Mouse (Mus musculus): ENCODE measurements around the gene Ofd1. TPM values are rescaled to one million over a fixed set of nuclear protein-coding genes. Genes with fewer than 3 reads are reported as not detected.
A peak's percentile ranks its signal among the peaks of the same experiment; 100 is the strongest.

The Ofd1 gene
- 1 to 10 TPM; 5.0 to 5.7 TPM for total RNA-seq (2021)
- long read RNA-seq, full-length matches to known transcripts = 8 of 10 reads
- long read RNA-seq, partial matches to known transcripts = 1 of 10 reads
- long read RNA-seq, other reads (novel, unspliced or antisense) = 1 of 10 reads

DNA sequence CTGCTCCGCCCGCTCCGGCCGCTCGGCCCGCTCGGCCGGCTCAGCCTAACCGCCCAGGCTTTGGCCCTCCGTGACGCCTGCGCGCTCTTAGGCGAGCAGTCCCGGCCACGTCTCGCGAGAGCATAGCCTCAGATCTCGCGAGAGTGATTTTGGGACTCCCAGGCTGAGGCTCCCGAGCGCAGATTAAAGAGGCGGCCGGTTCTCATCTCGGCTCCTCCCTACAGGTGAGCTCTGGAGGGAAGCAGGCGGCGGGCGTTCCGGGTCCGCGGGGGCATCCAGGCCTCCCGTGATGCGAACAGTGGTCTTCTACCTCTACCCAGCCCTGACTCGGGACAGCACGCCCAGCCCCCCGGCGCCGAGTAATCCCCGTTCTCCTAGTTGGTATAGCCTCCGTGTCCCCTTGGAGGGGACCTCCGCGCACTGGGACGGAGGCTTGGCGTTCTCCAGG, at the start of gene Ofd1:
Ofd1 (minus strand) TSS at position 89 of the 448 bp plus-strand sequence.
- peak; percentile 77 to 92 for DNase-seq (ENCODE audit: low spot score in 2 of 2)

DNA sequence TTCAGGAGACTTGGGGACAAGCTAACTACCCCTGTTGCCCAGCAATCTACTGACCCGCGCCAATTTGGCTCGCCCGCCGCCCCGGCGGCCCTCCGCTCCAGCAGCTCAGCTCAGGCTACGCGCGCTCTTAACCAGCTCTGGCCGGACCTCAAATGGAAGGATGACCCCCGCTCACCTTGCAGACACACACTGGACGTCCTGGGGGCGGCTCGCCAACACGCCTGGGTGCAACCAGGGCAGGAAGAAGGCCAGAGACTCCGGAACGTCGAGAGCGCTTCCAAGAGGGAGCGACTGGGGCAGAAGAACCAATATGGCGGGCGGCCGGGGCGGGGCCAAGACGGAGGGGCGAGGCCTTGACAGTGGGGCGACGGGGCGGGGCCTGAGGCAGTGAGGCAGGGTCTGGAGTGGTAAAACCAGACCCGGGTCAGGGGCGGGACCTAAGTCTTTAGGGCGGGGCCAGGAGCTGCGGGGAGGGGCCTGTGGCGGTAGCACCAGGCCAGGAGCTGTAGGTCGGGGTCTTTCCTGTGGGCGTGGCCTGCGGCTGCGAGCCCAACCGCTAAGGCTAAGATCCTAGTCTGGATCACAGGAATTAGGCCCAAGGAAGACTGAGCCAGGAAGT, 39.0 kb upstream of the Ofd1 start, which contains the start of gene Rab9:
Rab9 (minus strand) TSS at position 503 of the 619 bp plus-strand sequence.
- DNase-seq (ENCODE audit: low spot score in 2 of 2) = peak; percentile 78 to 86

DNA sequence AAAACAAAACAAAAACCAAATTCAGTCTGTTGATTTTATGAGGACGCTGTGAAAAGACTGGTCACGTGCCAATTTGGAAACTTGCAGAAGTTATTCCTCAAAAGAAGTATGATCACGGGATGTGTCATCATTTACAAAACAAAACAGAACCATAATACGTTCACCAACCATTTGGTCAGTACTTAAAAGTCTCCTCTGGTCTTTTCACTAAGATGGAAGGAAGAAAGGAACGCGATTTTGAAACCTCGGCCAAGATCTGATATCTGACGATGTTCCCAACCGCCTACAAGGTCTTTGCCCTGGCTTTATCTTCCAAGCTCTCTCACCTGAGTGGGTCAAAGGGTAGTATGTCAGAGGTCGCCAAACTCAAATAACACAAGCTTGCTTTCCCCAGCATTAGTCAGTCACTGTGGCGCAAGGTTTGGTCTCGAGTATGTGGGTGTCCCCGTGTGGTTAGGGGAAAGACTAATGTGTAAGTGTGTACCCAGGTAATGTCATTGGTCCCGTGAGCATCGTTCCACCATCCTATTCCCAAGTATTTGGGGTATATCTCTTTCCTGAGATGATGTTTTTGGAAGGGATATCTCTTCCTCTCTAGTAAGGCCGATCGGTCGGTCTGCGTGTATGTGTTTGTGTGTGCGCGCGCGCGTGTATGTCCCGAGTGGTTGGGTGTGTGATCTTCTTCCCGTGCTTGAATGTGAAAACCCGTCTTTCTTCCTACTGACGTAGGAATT, 38.3 kb upstream of the Ofd1 start:
- DNase-seq (ENCODE audit: low spot score in 2 of 2) = peak in 1 of 2 experiments; percentile 27

GRCm38 (mm10) chrX:166477393-166477792, 36.9 kb upstream of the Ofd1 start:
- no peak for DNase-seq (ENCODE audit: low spot score in 2 of 2)

- DNase-seq (ENCODE audit: low spot score in 2 of 2) = no peak
Observed at GRCm38 (mm10) chrX:166472612-166473011, 32.1 kb upstream of the Ofd1 start.

DNA sequence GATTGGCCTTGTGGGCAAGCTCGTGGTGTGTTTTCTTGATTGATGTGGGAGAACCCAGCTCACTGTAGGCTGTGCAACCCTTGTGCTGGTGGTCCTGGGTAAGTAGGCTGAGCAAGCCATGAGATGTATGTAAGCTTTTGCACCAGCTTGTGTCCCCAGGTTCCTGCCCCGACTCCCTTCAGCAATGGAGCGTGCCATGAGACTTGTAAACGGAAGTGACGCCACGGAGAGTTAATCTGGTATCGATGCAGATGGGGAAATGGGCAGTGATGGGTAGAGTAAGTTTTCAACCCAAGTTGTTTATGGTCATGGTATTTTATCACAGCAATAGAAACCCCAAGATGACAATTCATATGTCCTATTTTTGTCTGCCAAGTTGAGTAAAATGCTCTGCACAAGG, 27.8 kb upstream of the Ofd1 start:
- DNase-seq (ENCODE audit: low spot score in 2 of 2) = no peak

DNA sequence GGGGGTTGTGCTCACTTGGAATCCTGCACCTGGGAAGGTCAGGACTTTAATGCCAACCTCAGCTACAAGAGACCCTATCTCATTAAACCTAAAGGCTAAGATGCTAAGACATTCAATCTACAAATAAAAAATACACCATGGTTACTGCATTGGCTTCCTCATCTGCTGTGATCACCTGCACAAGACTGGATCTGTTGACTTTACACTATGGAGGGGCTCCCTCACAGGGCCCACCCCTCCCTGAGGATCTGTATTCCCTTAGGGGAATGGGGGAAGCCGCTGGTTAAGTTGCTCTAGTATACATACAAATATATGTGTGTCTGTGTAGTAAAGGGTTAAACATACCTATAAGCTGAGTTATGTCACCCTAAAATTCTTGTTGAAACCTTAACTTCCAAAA, 15.0 kb upstream of the Ofd1 start:
- no peak for DNase-seq (ENCODE audit: low spot score in 2 of 2)

- no peak for DNase-seq (ENCODE audit: low spot score in 2 of 2)
Observed at GRCm38 (mm10) chrX:166454331-166454730, 13.8 kb upstream of the Ofd1 start.

GRCm38 (mm10) chrX:166453532-166453931, 13.0 kb upstream of the Ofd1 start:
- DNase-seq (ENCODE audit: low spot score in 2 of 2) = no peak

DNA sequence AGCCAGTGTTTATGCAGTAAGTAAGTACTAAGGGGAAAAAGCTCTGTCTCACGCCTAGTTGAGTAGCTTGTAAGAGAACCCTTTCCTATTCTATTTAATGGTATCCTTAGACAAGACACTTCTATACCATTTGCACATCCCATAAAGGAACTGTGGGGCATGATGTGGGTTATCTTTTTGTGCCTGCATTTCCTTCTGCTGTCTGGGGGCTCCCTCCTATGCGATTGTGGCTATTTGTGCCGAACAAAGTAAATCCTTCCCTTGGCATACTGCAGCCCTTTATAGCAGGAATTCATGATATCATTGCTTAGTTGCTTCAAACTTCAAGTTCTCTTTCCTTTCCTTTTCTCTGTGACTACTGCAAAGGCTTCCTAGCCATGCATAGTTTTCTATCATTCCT, 4.0 kb upstream of the Ofd1 start:
- no peak for DNase-seq (ENCODE audit: low spot score in 2 of 2)

GRCm38 (mm10) chrX:166440036-166440615, 378 bp downstream of the Ofd1 start, which contains the start of gene Trappc2:
TSS of gene Trappc2 (plus strand) at chrX:166440574.
- no peak for DNase-seq (ENCODE audit: low spot score in 2 of 2)

GRCm38 (mm10) chrX:166434812-166435211, 5.7 kb downstream of the Ofd1 start:
- no peak for DNase-seq (ENCODE audit: low spot score in 2 of 2)

DNA sequence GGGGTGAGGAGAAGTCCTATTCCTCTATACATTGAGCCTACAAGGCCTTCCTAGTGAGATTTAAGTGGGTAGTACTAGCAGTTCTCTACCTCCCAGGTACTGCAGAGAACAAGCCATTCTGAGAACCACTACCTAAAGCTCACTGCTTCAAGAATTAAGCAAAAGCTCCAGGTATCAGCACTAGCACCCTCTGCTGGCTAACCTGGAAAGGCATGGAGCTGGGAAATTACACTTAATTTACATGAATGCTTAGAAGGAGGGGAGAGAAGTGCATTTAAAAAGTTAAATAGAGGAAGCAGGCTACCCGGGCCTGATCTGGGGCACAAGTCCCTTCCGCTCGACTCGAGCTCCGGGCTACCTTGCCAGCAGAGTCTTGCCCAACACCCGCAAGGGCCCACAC, 24.3 kb downstream of the Ofd1 start:
- DNase-seq (ENCODE audit: low spot score in 2 of 2) = peak in 1 of 2 experiments; percentile 37

DNA sequence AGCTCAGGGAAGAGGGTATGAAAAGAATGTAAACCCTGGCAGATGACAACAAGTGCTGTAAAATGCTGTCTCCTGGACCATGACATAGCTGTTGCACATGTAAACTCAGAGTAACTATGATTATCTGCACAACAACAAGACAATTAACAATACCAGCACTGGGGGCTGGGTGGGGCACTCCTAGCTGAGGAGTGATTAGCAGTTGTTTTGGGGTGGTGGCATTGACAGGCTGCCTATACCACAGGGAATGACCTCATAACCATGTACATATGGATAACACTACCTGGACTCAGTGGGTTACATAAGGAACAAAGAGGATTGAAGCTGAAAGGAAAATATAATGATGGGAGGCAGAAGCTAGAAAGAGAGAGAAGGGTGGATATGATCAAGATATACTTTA, 32.6 kb downstream of the Ofd1 start:
- no peak for DNase-seq (ENCODE audit: low spot score in 2 of 2)

- DNase-seq (ENCODE audit: low spot score in 2 of 2) = no peak
Observed at GRCm38 (mm10) chrX:166393753-166394152, 46.8 kb downstream of the Ofd1 start.

GRCm38 (mm10) chrX:166386656-166387055, 53.8 kb downstream of the Ofd1 start:
- no peak for DNase-seq (ENCODE audit: low spot score in 2 of 2)

- no peak for DNase-seq (ENCODE audit: low spot score in 2 of 2)
Observed at GRCm38 (mm10) chrX:166384935-166385334, 55.6 kb downstream of the Ofd1 start.

GRCm38 (mm10) chrX:166383606-166384005, 56.9 kb downstream of the Ofd1 start:
- DNase-seq (ENCODE audit: low spot score in 2 of 2) = no peak

DNA sequence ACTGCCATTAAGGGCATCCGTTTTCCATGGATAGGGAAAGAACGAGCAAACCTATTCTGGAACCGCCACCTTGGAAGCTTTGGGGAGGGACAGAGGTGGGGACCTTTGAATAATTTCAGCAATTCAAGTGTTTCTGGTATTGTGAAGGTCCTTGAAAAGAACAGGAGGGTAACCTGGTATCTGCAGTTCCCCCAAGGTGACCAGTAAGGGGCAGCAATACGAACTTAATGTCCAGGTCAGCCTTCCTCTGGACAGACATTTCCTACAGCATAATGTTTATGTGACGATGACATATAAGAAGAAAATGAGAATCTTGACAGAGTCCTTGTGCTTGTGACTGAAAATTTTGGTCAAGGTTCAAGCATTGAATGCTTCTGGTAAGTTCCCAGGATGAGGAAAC, 61.9 kb downstream of the Ofd1 start:
- DNase-seq (ENCODE audit: low spot score in 2 of 2) = no peak

- no peak for DNase-seq (ENCODE audit: low spot score in 2 of 2)
Observed at GRCm38 (mm10) chrX:166376681-166377328, 63.7 kb downstream of the Ofd1 start.

DNA sequence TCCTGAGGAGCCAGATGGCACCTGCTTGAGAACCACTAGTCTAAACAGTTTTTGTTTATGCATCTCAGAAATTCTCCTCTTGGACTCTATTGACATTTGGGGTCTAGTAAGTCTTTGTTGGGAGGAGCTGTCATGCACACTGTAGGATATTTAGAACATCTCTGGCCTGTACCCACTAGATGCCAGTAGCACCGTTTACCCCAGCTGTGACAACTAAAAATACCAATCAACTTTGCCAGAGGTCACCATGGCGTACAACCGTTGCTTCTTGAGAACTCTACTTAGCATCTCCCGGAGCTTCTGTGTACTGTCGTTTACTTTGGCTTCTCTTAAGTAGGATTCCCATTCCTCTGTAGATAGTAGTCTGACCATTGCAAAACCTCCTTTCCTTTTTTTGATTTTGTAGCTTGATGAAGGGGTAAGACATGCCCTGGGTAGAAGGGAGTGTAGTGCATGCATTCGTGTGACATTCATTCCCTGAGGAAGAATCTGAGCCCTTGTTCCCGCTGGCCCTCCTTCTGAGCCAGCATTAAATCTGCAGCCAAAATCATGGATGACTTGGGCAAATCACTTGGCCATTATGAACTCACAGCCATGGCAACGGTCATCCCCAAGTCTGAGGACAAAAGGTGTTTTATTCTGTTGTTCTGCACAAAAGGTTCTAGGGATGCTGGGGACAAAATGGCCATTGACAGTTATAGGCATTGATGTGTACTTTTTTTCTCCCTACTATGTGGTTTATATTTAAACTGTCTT, 74.9 kb downstream of the Ofd1 start:
- peak in 1 of 2 experiments; percentile 36 for DNase-seq (ENCODE audit: low spot score in 2 of 2)

Data from layer of hippocampus, adult 18-20 months (tissue).